Mouse (Mus musculus): Measurements from ENCODE around the gene Plbd1.

DNA sequence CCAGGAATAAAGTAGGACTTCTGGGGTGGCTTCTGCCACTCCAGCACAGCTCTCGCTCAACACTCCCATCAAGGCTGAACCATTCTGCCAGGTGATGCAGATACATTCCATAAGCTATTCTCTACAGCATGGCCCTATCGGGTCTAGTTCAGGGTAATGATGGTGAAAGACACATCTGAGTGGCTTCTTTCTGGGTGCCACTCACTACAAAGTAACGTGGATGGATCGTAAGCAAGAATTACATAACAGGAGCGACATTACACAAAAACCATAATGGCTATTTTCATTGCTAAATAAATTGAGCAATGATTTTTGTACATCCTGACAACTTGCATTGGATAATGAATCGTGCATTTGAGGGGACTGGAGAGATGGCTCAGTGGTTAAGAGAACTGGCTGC lies 13.2 kb upstream of the Plbd1 start:
- TF ChIP-seq POLR2A (IDR thresholded peaks at IDR 0.05; ENCODE audit: borderline replicate concordance, control insufficient read depth, low read depth, low read length) = no peak
- TF ChIP-seq CTCF (IDR thresholded peaks at IDR 0.05; ENCODE audit: control insufficient read depth, insufficient read depth, low read length) = no peak
